Mouse (Mus musculus) CH12.LX (cell line): ENCODE measurements around the gene Exph5. TPM values are rescaled to one million over a fixed set of nuclear protein-coding genes. Genes with fewer than 3 reads are reported as not detected.

Source experiments
- DNase-seq: peaks from one replicate; pipeline ENCODE4 v3.0.0-alpha.2; 2013; ENCODE audit errors: extremely low read depth
- H3K27ac ChIP-seq: 2 replicates; pipeline ENCODE4 v1.5.1; 2012; ENCODE audit warnings: low read depth, mild to moderate bottlenecking, control low read depth, moderate library complexity; ENCODE audit not compliant: insufficient read depth
- H3K27me3 ChIP-seq: replicated peaks from 2 replicates; pipeline ENCODE3; 2012; ENCODE audit warnings: inconsistent platforms
- H3K36me3 ChIP-seq, 2 experiments: replicated peaks in 1 of 2; 2 replicates each; pipeline versions ENCODE3 to v1.6.1; 2012; ENCODE audit warnings: inconsistent platforms in 1 of 2, low read length in 1 of 2, mild to moderate bottlenecking in 1 of 2, mixed read lengths in 1 of 2, moderate library complexity in 1 of 2; ENCODE audit not compliant: control insufficient read depth in 1 of 2, insufficient read depth in 1 of 2
- H3K4me1 ChIP-seq, 2 experiments: 2 replicates each; pipeline ENCODE4 v1.6.1; 2012; ENCODE audit warnings: inconsistent platforms in 1 of 2, moderate library complexity in 1 of 2; ENCODE audit not compliant: insufficient read depth in 2 of 2, control insufficient read depth in 1 of 2
- H3K4me2 ChIP-seq: 2 replicates; pipeline ENCODE4 v1.6.1; 2012; ENCODE audit warnings: low read depth, mild to moderate bottlenecking, control low read depth; ENCODE audit not compliant: poor library complexity, insufficient read depth, severe bottlenecking
- H3K4me3 ChIP-seq, 3 experiments: fragments of 150-350 bp in 1 of 3; sonication (generic) in 1 of 3; replicated peaks in 1 of 3; 2 replicates each; pipeline versions ENCODE3 to v1.5.1; 2011 to 2012; ENCODE audit warnings: low read depth in 2 of 3, low read length in 2 of 3, mild to moderate bottlenecking in 2 of 3, moderate library complexity in 2 of 3, control low read depth in 1 of 3, improper control_type of control experiment in 1 of 3, inconsistent platforms in 1 of 3, mixed read lengths in 1 of 3; ENCODE audit not compliant: poor library complexity in 1 of 3
- H3K79me2 ChIP-seq: replicated peaks from 2 replicates; pipeline ENCODE4 v1.6.1; 2012; ENCODE audit warnings: mild to moderate bottlenecking, moderate library complexity; ENCODE audit not compliant: control insufficient read depth, poor library complexity, insufficient read depth, severe bottlenecking; ENCODE audit errors: extremely low read depth
- H3K9ac ChIP-seq: 2 replicates; pipeline ENCODE4 v1.6.1; 2012; ENCODE audit warnings: low read depth, mild to moderate bottlenecking, control low read depth, moderate library complexity; ENCODE audit not compliant: insufficient read depth
- H3K9me3 ChIP-seq: replicated peaks from 2 replicates; pipeline ENCODE3; 2012; ENCODE audit warnings: low read length, inconsistent platforms, mixed read lengths
- CHD1 ChIP-seq: IDR thresholded peaks from 2 replicates; pipeline ENCODE4 v1.6.1; 2012; ENCODE audit warnings: low read depth, low read length, improper control_type of control experiment, inconsistent platforms
- CHD2 ChIP-seq: IDR thresholded peaks from 2 replicates; pipeline ENCODE4 v1.6.1; 2011; ENCODE audit warnings: low read length, improper control_type of control experiment
- CTCF ChIP-seq, 2 experiments: IDR thresholded peaks in 1 of 2; conservative IDR thresholded peaks in 1 of 2; 2 replicates each; pipeline ENCODE4 v1.5.1; 2011 to 2012; ENCODE audit warnings: low read depth in 2 of 2, low read length in 2 of 2, improper control_type of control experiment in 1 of 2, inconsistent platforms in 1 of 2, mild to moderate bottlenecking in 1 of 2, moderate library complexity in 1 of 2
- ELF1 ChIP-seq: IDR thresholded peaks from 2 replicates; pipeline ENCODE4 v1.6.1; 2014; ENCODE audit warnings: low read depth, mild to moderate bottlenecking, inconsistent platforms, low read length, improper control_type of control experiment
- EP300 ChIP-seq: IDR thresholded peaks from 2 replicates; pipeline ENCODE4 v1.6.1; 2011; ENCODE audit warnings: low read length, improper control_type of control experiment
- GABPA ChIP-seq: IDR thresholded peaks from 2 replicates; pipeline ENCODE4 v1.6.1; 2012; ENCODE audit warnings: low read depth, low read length, improper control_type of control experiment, inconsistent platforms; ENCODE audit not compliant: insufficient replicate concordance
- JUN ChIP-seq: IDR thresholded peaks from 2 replicates; pipeline ENCODE4 v1.6.1; 2011; ENCODE audit warnings: low read depth, mild to moderate bottlenecking, low read length, improper control_type of control experiment, moderate library complexity; ENCODE audit not compliant: insufficient read depth
- JUND ChIP-seq: conservative IDR thresholded peaks from 2 replicates; pipeline ENCODE4 v1.6.1; 2011; ENCODE audit warnings: low read depth, low read length, improper control_type of control experiment
- KAT2A ChIP-seq: IDR thresholded peaks from 2 replicates; pipeline ENCODE4 v1.6.1; 2012; ENCODE audit warnings: low read length, improper control_type of control experiment, inconsistent platforms; ENCODE audit not compliant: insufficient replicate concordance
- MAFK ChIP-seq: IDR thresholded peaks from 2 replicates; pipeline ENCODE4 v1.6.1; 2011; ENCODE audit warnings: low read length, improper control_type of control experiment; ENCODE audit not compliant: insufficient replicate concordance
- MAZ ChIP-seq: IDR thresholded peaks from 2 replicates; pipeline ENCODE4 v1.6.1; 2012; ENCODE audit warnings: low read depth, mild to moderate bottlenecking, inconsistent platforms, low read length, improper control_type of control experiment, moderate library complexity
- MXI1 ChIP-seq: IDR thresholded peaks from 2 replicates; pipeline ENCODE4 v1.6.1; 2011; ENCODE audit warnings: mild to moderate bottlenecking, low read depth, low read length, improper control_type of control experiment
- NELFE ChIP-seq: IDR thresholded peaks from 2 replicates; pipeline ENCODE4 v1.6.1; 2011; ENCODE audit warnings: low read depth, low read length, improper control_type of control experiment
- POLR2AphosphoS2 ChIP-seq: IDR thresholded peaks from 2 replicates; pipeline ENCODE4 v1.6.1; 2011; ENCODE audit warnings: low read depth, low read length, improper control_type of control experiment
- RAD21 ChIP-seq: IDR thresholded peaks from 2 replicates; pipeline ENCODE4 v1.6.1; 2011; ENCODE audit warnings: low read depth, mild to moderate bottlenecking, low read length, improper control_type of control experiment, moderate library complexity
- RCOR1 ChIP-seq: conservative IDR thresholded peaks from 2 replicates; pipeline ENCODE4 v1.6.1; 2012; ENCODE audit warnings: low read depth, mild to moderate bottlenecking, inconsistent platforms, low read length, improper control_type of control experiment
- TCF12 ChIP-seq: IDR thresholded peaks from 2 replicates; pipeline ENCODE4 v1.6.1; 2014; ENCODE audit warnings: low read depth, mild to moderate bottlenecking, inconsistent platforms, low read length, improper control_type of control experiment
- UBTF ChIP-seq: IDR thresholded peaks from 2 replicates; pipeline ENCODE4 v1.6.1; 2012; ENCODE audit warnings: low read depth, mild to moderate bottlenecking, inconsistent platforms, low read length, improper control_type of control experiment, moderate library complexity
- USF1 ChIP-seq: IDR thresholded peaks from 2 replicates; pipeline ENCODE4 v1.6.1; 2014; ENCODE audit warnings: low read depth, mild to moderate bottlenecking, inconsistent platforms, low read length, improper control_type of control experiment
- USF2 ChIP-seq: conservative IDR thresholded peaks from 2 replicates; pipeline ENCODE4 v1.6.1; 2011; ENCODE audit warnings: low read depth, low read length, improper control_type of control experiment
- ZC3H11A ChIP-seq: IDR thresholded peaks from 2 replicates; pipeline ENCODE4 v1.6.1; 2012; ENCODE audit warnings: low read depth, mild to moderate bottlenecking, inconsistent platforms, low read length, improper control_type of control experiment
- ZKSCAN1 ChIP-seq: IDR thresholded peaks from 2 replicates; pipeline ENCODE4 v1.6.1; 2012; ENCODE audit warnings: low read depth, inconsistent platforms, low read length, improper control_type of control experiment, borderline replicate concordance
- ZMIZ1 ChIP-seq: IDR thresholded peaks from 2 replicates; pipeline ENCODE4 v1.6.1; 2012; ENCODE audit warnings: low read depth, mild to moderate bottlenecking, inconsistent platforms, low read length, improper control_type of control experiment
- ZNF384 ChIP-seq: IDR thresholded peaks from 2 replicates; pipeline ENCODE4 v1.6.1; 2012; ENCODE audit warnings: low read depth, low read length, improper control_type of control experiment, inconsistent platforms
- dilution Hi-C: fragments of 300-500 bp; cut with MboI; formaldehyde crosslinking; loops from 2 replicates; pipeline ENCODE4 v1.14.3; 2020; ENCODE audit warnings: low sequenced_read_pairs; ENCODE audit not compliant: extremely low pct_unique_long_range_greater_than_20kb, extremely low pct_ligation_motif_present
- in situ Hi-C: fragments of 300-500 bp; cut with MboI; formaldehyde crosslinking; loops from 3 replicates; pipeline ENCODE4 v1.14.3; 2019; ENCODE audit warnings: low sequenced_read_pairs, low pct_ligation_motif_present, low pct_unique_long_range_greater_than_20kb, mixed read lengths
- polyA plus RNA-seq: library from polyadenylated mRNA; unstranded; fragments of >175 nt; gene quantifications from 2 replicates; pipeline ENCODE4 v1.2.1, GENCODE M21; 2012; ENCODE audit warnings: low read depth; ENCODE audit not compliant: insufficient read length
- total RNA-seq, 2 experiments: library from RNA; depleted of rRNA; stranded (reverse); fragments of 300-350 nt in 1 of 2; fragments of >200 nt in 1 of 2; gene quantifications; 2 replicates each; pipeline ENCODE4 v1.2.3; 2012 to 2014

Exph5 gene
- total and polyA plus RNA-seq, 3 experiments: 0.04 TPM; not detected in 2

GRCm38 (mm10) chr9:53265589-53265988 lies 35.9 kb upstream of the Exph5 start:
- Histone ChIP-seq H3K9me3 (no peaks in the 10 kb centered on the region), H3K36me3 (no peaks in the 10 kb centered on the region), H3K4me3 (no peak overlapping the region)
- TF ChIP-seq MAZ: no peak
- no peak for TF ChIP-seq NELFE
- TF ChIP-seq ELF1: no peak
- TF ChIP-seq POLR2AphosphoS2: no peak
- no peak for TF ChIP-seq KAT2A
- TF ChIP-seq CHD1: no peak
- no peak for TF ChIP-seq MAFK
- no peak for TF ChIP-seq UBTF
- TF ChIP-seq USF2: no peak
- TF ChIP-seq TCF12: no peak
- TF ChIP-seq GABPA: no peak
- TF ChIP-seq, all 38 proteins: peak for 0
- Histone ChIP-seq H3K79me2 (no peaks in the 10 kb centered on the region), H3K27me3 (no peaks in the 10 kb centered on the region), H3K4me2 (no peak overlapping the region), H3K4me1 (no peaks in the 10 kb centered on the region), H3K27ac (no peak overlapping the region), H3K9ac (no peak overlapping the region)
- in situ Hi-C loops (no loop called here), dilution Hi-C loops (no loop called here)
- DNase-seq: no peak

- H3K9ac ChIP-seq: no peak overlapping the region
- H3K4me2 ChIP-seq: no peak overlapping the region
- H3K27me3 ChIP-seq: no peaks in the 10 kb centered on the region
- no peaks in the 10 kb centered on the region for H3K79me2 ChIP-seq
- TF ChIP-seq RCOR1 (no peak), JUND (no peak), RAD21 (no peak), USF2 (no peak), USF1 (no peak), MAZ (no peak), ZNF384 (no peak), CTCF (conservative IDR thresholded peaks at IDR 0.05 in 1 of 2, IDR thresholded peaks at IDR 0.05 in 1 of 2; ENCODE audit: low read depth in 2 of 2, low read length in 2 of 2) (no peak), ZC3H11A (no peak), ZKSCAN1 (no peak), EP300 (no peak), ZMIZ1 (no peak), NELFE (no peak), MXI1 (no peak), JUN (no peak), CHD2 (no peak), KAT2A (no peak)
- no peaks in the 10 kb centered on the region for H3K36me3 ChIP-seq
- dilution Hi-C loops (no loop called here), in situ Hi-C loops (no loop called here)
- no peaks in the 10 kb centered on the region for H3K9me3 ChIP-seq
- no peak overlapping the region for H3K27ac ChIP-seq
- H3K4me1 ChIP-seq: no peaks in the 10 kb centered on the region
- no peak for DNase-seq
- H3K4me3 ChIP-seq: no peak overlapping the region
Measured at GRCm38 (mm10) chr9:53268036-53268435, 33.4 kb upstream of the Exph5 start.
